Mouse (Mus musculus): ENCODE measurements at regions not wholly inside any gene's neighbourhood (a gene's known extent, or its start where the extent isn't known, plus 50 kb on each side); places are given as distances from the start of the nearest gene placed in this dataset.

DNA sequence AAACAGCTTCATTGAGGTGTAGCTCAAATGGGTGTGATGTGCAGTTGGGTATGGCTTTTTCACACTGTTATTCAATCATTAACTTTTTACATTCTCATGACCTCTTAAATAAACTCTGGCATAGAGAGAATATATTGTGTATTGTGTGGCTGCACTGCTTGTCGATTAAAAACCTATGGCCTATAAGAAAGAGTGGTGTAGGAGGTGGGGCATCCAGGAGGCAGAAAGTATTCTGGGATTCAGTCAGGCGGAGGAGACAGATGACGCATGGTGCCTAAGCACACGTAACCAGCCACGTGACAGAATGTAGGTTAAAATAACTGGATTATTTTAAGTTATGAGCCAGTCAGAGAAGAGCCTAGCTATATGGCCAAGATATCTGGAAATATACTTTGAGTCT, 78.2 kb upstream of the Slc16a7 start:
- no peak overlapping the region for H3K4me3 ChIP-seq
- 88% methylated on average over 5 of the region's 5 CpGs for WGBS
- no peak for ATAC-seq (ENCODE audit: insufficient number of reproducible peaks, insufficient read depth, low FRiP score, low TSS enrichment, low read depth)

GRCm38 (mm10) chr10:125488350-125488749, 99.1 kb upstream of the Slc16a7 start:
- Histone ChIP-seq H3K9ac (no peak overlapping the region), H3K9me3 (no peaks in the 10 kb centered on the region), H3K4me1 (no peaks in the 10 kb centered on the region), H3K27me3 (no peaks in the 10 kb centered on the region), H3K4me2 (no peak overlapping the region), H3K36me3 (no peaks in the 10 kb centered on the region), H3K4me3 (no peak overlapping the region), H3K27ac (no peak overlapping the region)
- 80% methylated on average over 3 of the region's 3 CpGs for WGBS
- no peak for ATAC-seq (ENCODE audit: insufficient number of reproducible peaks, insufficient read depth, low FRiP score, low TSS enrichment, low read depth)

More for the DNA sequence above, 78.2 kb upstream of the Slc16a7 start:
- Histone ChIP-seq H3K4me2 (no peak overlapping the region), H3K4me1 (no peaks in the 10 kb centered on the region), H3K27me3 (no peaks in the 10 kb centered on the region), H3K9ac (no peak overlapping the region), H3K9me3 (no peaks in the 10 kb centered on the region), H3K27ac (no peak overlapping the region), H3K36me3 (no peaks in the 10 kb centered on the region)

GRCm38 (mm10) chr10:125490395-125490794, 101.1 kb upstream of the Slc16a7 start:
- Histone ChIP-seq H3K4me3 (no peak overlapping the region), H3K4me1 (no peaks in the 10 kb centered on the region), H3K27me3 (no peaks in the 10 kb centered on the region), H3K36me3 (no peaks in the 10 kb centered on the region), H3K4me2 (no peak overlapping the region), H3K9me3 (no peaks in the 10 kb centered on the region), H3K27ac (no peak overlapping the region), H3K9ac (no peak overlapping the region)
- ATAC-seq (ENCODE audit: insufficient number of reproducible peaks, insufficient read depth, low FRiP score, low TSS enrichment, low read depth), result no peak
- 65% methylated on average over 4 of the region's 4 CpGs for WGBS

GRCm38 (mm10) chr10:125494489-125494888, 105.2 kb upstream of the Slc16a7 start:
- H3K4me1 ChIP-seq, result no peaks in the 10 kb centered on the region
- H3K9ac ChIP-seq, result no peak overlapping the region
- no peak overlapping the region for H3K4me3 ChIP-seq
- H3K27ac ChIP-seq, result no peak overlapping the region
- H3K9me3 ChIP-seq, result no peaks in the 10 kb centered on the region
- WGBS, result 79% methylated on average over 4 of the region's 4 CpGs
- H3K36me3 ChIP-seq, result no peaks in the 10 kb centered on the region
- no peaks in the 10 kb centered on the region for H3K27me3 ChIP-seq
- H3K4me2 ChIP-seq, result no peak overlapping the region
- ATAC-seq (ENCODE audit: insufficient number of reproducible peaks, insufficient read depth, low FRiP score, low TSS enrichment, low read depth), result no peak

- Histone ChIP-seq H3K4me3 (no peak overlapping the region), H3K27me3 (no peaks in the 10 kb centered on the region), H3K9me3 (no peaks in the 10 kb centered on the region), H3K4me2 (no peak overlapping the region), H3K9ac (no peak overlapping the region), H3K36me3 (no peaks in the 10 kb centered on the region), H3K27ac (no peak overlapping the region), H3K4me1 (no peaks in the 10 kb centered on the region)
- WGBS, result 34% methylated on average over 1 of the region's 1 CpGs
- ATAC-seq (ENCODE audit: insufficient number of reproducible peaks, insufficient read depth, low FRiP score, low TSS enrichment, low read depth), result no peak
These were observed 109.1 kb upstream of the Slc16a7 start for GRCm38 (mm10) chr10:125498347-125498746.

DNA sequence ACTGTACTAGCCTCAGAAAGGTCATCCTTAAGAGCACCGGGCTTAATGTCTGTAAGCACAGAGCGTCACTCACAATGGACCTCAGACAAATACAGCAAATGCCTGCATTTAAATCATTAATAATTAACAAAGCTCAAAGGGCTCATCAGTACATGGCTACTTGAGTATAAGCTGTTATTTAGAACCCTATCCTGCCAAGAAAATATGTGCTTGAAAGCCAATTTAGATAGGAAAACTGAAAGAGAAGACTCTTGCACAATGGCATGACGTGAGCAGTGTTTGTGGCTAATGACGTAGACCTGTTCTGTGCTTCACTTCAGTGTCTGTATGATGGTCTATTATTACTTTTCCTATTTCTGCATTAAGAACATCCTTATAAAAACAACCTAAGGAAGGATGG, 111.1 kb upstream of the Slc16a7 start:
- Histone ChIP-seq H3K4me1 (no peaks in the 10 kb centered on the region), H3K4me2 (no peak overlapping the region), H3K4me3 (no peak overlapping the region), H3K27ac (no peak overlapping the region), H3K9ac (no peak overlapping the region), H3K27me3 (no peaks in the 10 kb centered on the region), H3K9me3 (no peaks in the 10 kb centered on the region), H3K36me3 (no peaks in the 10 kb centered on the region)
- 88% methylated on average over 4 of the region's 4 CpGs for WGBS
- ATAC-seq (ENCODE audit: insufficient number of reproducible peaks, insufficient read depth, low FRiP score, low TSS enrichment, low read depth), result no peak

- Histone ChIP-seq H3K9ac (no peak overlapping the region), H3K36me3 (no peaks in the 10 kb centered on the region), H3K27ac (no peak overlapping the region), H3K4me3 (no peak overlapping the region), H3K4me2 (no peak overlapping the region), H3K27me3 (no peaks in the 10 kb centered on the region), H3K4me1 (no peaks in the 10 kb centered on the region), H3K9me3 (no peaks in the 10 kb centered on the region)
- no peak for ATAC-seq (ENCODE audit: insufficient number of reproducible peaks, insufficient read depth, low FRiP score, low TSS enrichment, low read depth)
- 70% methylated on average over 5 of the region's 5 CpGs for WGBS
These were observed 125.8 kb upstream of the Slc16a7 start for GRCm38 (mm10) chr10:125515026-125515425.

DNA sequence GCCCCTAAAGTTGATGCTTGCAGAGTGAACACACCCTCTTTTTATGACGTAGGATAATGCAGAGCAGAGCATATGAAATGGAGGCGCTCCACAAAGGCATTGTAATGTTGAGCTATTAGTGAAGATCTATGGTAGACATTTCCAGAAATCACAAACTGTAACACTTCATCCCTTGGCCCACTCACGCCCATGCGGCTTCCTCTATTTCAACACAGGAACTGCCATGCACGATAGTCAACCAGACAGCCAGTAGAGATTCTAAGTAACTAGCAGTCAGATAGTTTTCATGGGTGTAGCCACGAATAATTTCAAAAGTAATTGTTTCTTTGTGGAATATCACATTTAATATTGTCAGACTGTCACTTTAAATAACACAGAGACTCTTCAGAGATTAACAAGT, 141.6 kb upstream of the Slc16a7 start:
- ATAC-seq (ENCODE audit: insufficient number of reproducible peaks, insufficient read depth, low FRiP score, low TSS enrichment, low read depth), result no peak
- no peaks in the 10 kb centered on the region for H3K9me3 ChIP-seq
- H3K4me2 ChIP-seq, result no peak overlapping the region
- no peaks in the 10 kb centered on the region for H3K4me1 ChIP-seq
- no peak overlapping the region for H3K27ac ChIP-seq
- H3K9ac ChIP-seq, result no peak overlapping the region
- no peaks in the 10 kb centered on the region for H3K36me3 ChIP-seq
- no peak overlapping the region for H3K4me3 ChIP-seq
- H3K27me3 ChIP-seq, result no peaks in the 10 kb centered on the region
- 86% methylated on average over 6 of the region's 6 CpGs for WGBS

DNA sequence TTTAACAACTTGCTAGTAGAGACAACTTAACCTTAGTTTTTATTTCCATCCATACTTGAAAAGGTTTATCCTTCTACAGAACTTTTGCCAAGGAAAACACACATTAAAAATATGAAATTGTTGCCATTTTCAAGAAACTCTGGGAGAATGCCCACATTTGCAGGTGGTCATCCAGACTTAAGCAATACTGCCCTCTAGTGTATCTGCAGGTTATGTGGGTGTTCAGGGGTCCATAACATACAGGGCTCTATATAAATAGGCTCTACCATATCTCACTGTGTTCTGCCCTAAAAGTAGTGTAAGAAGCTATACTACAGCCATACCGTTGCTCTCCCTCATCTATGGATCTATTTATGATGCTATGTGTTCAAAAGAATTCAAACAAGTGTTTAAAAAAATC, 149.1 kb upstream of the Slc16a7 start:
- no peak overlapping the region for H3K27ac ChIP-seq
- H3K9ac ChIP-seq, result no peak overlapping the region
- no peaks in the 10 kb centered on the region for H3K9me3 ChIP-seq
- no peak overlapping the region for H3K4me2 ChIP-seq
- H3K27me3 ChIP-seq, result no peaks in the 10 kb centered on the region; the same call in 1 of the 2 replicates
- WGBS, result 47% methylated on average over 1 of the region's 1 CpGs
- no peak for ATAC-seq (ENCODE audit: insufficient number of reproducible peaks, insufficient read depth, low FRiP score, low TSS enrichment, low read depth)
- no peaks in the 10 kb centered on the region for H3K4me1 ChIP-seq
- no peaks in the 10 kb centered on the region for H3K36me3 ChIP-seq
- H3K4me3 ChIP-seq, result no peak overlapping the region

- Histone ChIP-seq H3K27me3 (no peaks in the 10 kb centered on the region), H3K36me3 (no peaks in the 10 kb centered on the region), H3K4me2 (no peak overlapping the region), H3K4me1 (no peaks in the 10 kb centered on the region), H3K9ac (no peak overlapping the region), H3K27ac (no peak overlapping the region), H3K9me3 (no peaks in the 10 kb centered on the region), H3K4me3 (no peak overlapping the region)
- WGBS, result 57% methylated on average over 7 of the region's 7 CpGs
- no peak for ATAC-seq (ENCODE audit: insufficient number of reproducible peaks, insufficient read depth, low FRiP score, low TSS enrichment, low read depth)
These were observed 197.4 kb upstream of the Slc16a7 start for GRCm38 (mm10) chr10:125586489-125587147.

GRCm38 (mm10) chr10:125593006-125593405, 203.7 kb upstream of the Slc16a7 start:
- Histone ChIP-seq H3K36me3 (no peaks in the 10 kb centered on the region), H3K9ac (no peak overlapping the region), H3K27ac (no peak overlapping the region), H3K9me3 (no peaks in the 10 kb centered on the region), H3K4me2 (no peak overlapping the region), H3K4me1 (no peaks in the 10 kb centered on the region), H3K4me3 (no peak overlapping the region), H3K27me3 (no peaks in the 10 kb centered on the region)
- 85% methylated on average over 5 of the region's 5 CpGs for WGBS
- no peak for ATAC-seq (ENCODE audit: insufficient number of reproducible peaks, insufficient read depth, low FRiP score, low TSS enrichment, low read depth)

DNA sequence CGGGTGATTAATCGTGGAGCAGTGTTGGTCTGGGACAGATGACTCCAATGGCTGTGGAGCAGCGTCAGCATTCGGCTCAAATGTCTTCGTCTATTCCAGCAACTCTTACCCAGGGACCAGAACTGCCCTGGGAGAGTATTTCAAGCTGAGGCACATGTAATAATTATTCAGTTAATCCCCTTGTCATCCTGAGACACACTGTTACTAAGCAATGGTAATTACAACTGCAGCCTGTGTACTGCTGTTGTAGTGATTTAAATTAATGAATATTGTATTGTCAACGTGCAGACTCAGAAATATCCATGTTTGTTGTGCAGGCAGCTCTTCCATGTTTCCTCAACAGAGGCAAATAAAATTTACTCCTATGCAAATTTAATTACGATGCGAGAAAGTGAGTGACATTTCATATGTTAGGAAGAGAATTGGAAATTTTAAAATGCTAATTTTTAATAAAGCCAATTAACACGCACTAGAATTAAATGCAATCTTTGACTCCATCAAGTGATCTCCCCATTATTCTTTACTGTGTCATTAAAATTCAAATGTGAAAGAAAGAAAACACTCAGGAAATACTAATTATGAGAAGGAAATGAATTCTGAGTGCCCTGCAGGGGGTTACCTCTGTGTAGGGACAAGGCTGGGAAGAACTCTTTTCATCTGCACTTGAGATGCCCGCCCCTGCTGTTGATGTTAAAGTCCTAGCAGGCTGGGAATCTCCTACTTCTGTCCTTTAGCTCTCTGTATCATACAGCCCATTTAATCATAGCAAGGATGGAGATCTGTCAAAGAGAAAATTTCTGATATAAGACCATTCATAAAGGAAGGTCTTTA, 218.7 kb upstream of the Slc16a7 start:
- no peaks in the 10 kb centered on the region for H3K9me3 ChIP-seq
- no peak overlapping the region for H3K4me3 ChIP-seq
- WGBS, result 72% methylated on average over 10 of the region's 10 CpGs
- no peaks in the 10 kb centered on the region for H3K4me1 ChIP-seq
- ATAC-seq (ENCODE audit: insufficient number of reproducible peaks, insufficient read depth, low FRiP score, low TSS enrichment, low read depth), result no peak
- H3K9ac ChIP-seq, result no peak overlapping the region
- no peak overlapping the region for H3K27ac ChIP-seq
- H3K27me3 ChIP-seq, result no peaks in the 10 kb centered on the region
- no peaks in the 10 kb centered on the region for H3K36me3 ChIP-seq
- H3K4me2 ChIP-seq, result no peak overlapping the region
